Mouse (Mus musculus) CH12.LX (cell line): ENCODE results near the gene Dhx37. TPM values are rescaled to one million over a fixed set of nuclear protein-coding genes. Genes with fewer than 3 reads are reported as not detected.

ENCODE experiments used
- DNase-seq: peaks from one replicate; pipeline ENCODE4 v3.0.0-alpha.2; 2013; ENCODE audit errors: extremely low read depth
- H3K27ac ChIP-seq: 2 replicates; pipeline ENCODE4 v1.5.1; 2012; ENCODE audit warnings: low read depth, mild to moderate bottlenecking, control low read depth, moderate library complexity; ENCODE audit not compliant: insufficient read depth
- H3K27me3 ChIP-seq: replicated peaks from 2 replicates; pipeline ENCODE3; 2012; ENCODE audit warnings: inconsistent platforms
- H3K36me3 ChIP-seq, 2 experiments: replicated peaks in 1 of 2; 2 replicates each; pipeline versions ENCODE3 to v1.6.1; 2012; ENCODE audit warnings: inconsistent platforms in 1 of 2, low read length in 1 of 2, mild to moderate bottlenecking in 1 of 2, mixed read lengths in 1 of 2, moderate library complexity in 1 of 2; ENCODE audit not compliant: control insufficient read depth in 1 of 2, insufficient read depth in 1 of 2
- H3K4me1 ChIP-seq, 2 experiments: 2 replicates each; pipeline ENCODE4 v1.6.1; 2012; ENCODE audit warnings: inconsistent platforms in 1 of 2, moderate library complexity in 1 of 2; ENCODE audit not compliant: insufficient read depth in 2 of 2, control insufficient read depth in 1 of 2
- H3K4me2 ChIP-seq: 2 replicates; pipeline ENCODE4 v1.6.1; 2012; ENCODE audit warnings: low read depth, mild to moderate bottlenecking, control low read depth; ENCODE audit not compliant: poor library complexity, insufficient read depth, severe bottlenecking
- H3K4me3 ChIP-seq, 3 experiments: fragments of 150-350 bp in 1 of 3; sonication (generic) in 1 of 3; replicated peaks in 1 of 3; 2 replicates each; pipeline versions ENCODE3 to v1.5.1; 2011 to 2012; ENCODE audit warnings: low read depth in 2 of 3, low read length in 2 of 3, mild to moderate bottlenecking in 2 of 3, moderate library complexity in 2 of 3, control low read depth in 1 of 3, improper control_type of control experiment in 1 of 3, inconsistent platforms in 1 of 3, mixed read lengths in 1 of 3; ENCODE audit not compliant: poor library complexity in 1 of 3
- H3K79me2 ChIP-seq: replicated peaks from 2 replicates; pipeline ENCODE4 v1.6.1; 2012; ENCODE audit warnings: mild to moderate bottlenecking, moderate library complexity; ENCODE audit not compliant: control insufficient read depth, poor library complexity, insufficient read depth, severe bottlenecking; ENCODE audit errors: extremely low read depth
- H3K9ac ChIP-seq: 2 replicates; pipeline ENCODE4 v1.6.1; 2012; ENCODE audit warnings: low read depth, mild to moderate bottlenecking, control low read depth, moderate library complexity; ENCODE audit not compliant: insufficient read depth
- H3K9me3 ChIP-seq: replicated peaks from 2 replicates; pipeline ENCODE3; 2012; ENCODE audit warnings: low read length, inconsistent platforms, mixed read lengths
- BHLHE40 ChIP-seq: IDR thresholded peaks from 2 replicates; pipeline ENCODE4 v1.6.1; 2011; ENCODE audit warnings: mild to moderate bottlenecking, low read depth, low read length, improper control_type of control experiment
- CHD1 ChIP-seq: IDR thresholded peaks from 2 replicates; pipeline ENCODE4 v1.6.1; 2012; ENCODE audit warnings: low read depth, low read length, improper control_type of control experiment, inconsistent platforms
- CHD2 ChIP-seq: IDR thresholded peaks from 2 replicates; pipeline ENCODE4 v1.6.1; 2011; ENCODE audit warnings: low read length, improper control_type of control experiment
- CTCF ChIP-seq, 2 experiments: IDR thresholded peaks in 1 of 2; conservative IDR thresholded peaks in 1 of 2; 2 replicates each; pipeline ENCODE4 v1.5.1; 2011 to 2012; ENCODE audit warnings: low read depth in 2 of 2, low read length in 2 of 2, improper control_type of control experiment in 1 of 2, inconsistent platforms in 1 of 2, mild to moderate bottlenecking in 1 of 2, moderate library complexity in 1 of 2
- E2F4 ChIP-seq: IDR thresholded peaks from 2 replicates; pipeline ENCODE4 v1.6.1; 2011; ENCODE audit warnings: low read depth, low read length, improper control_type of control experiment; ENCODE audit not compliant: insufficient replicate concordance
- ELF1 ChIP-seq: IDR thresholded peaks from 2 replicates; pipeline ENCODE4 v1.6.1; 2014; ENCODE audit warnings: low read depth, mild to moderate bottlenecking, inconsistent platforms, low read length, improper control_type of control experiment
- EP300 ChIP-seq: IDR thresholded peaks from 2 replicates; pipeline ENCODE4 v1.6.1; 2011; ENCODE audit warnings: low read length, improper control_type of control experiment
- ETS1 ChIP-seq: conservative IDR thresholded peaks from 2 replicates; pipeline ENCODE4 v1.6.1; 2012; ENCODE audit warnings: low read depth, mild to moderate bottlenecking, inconsistent platforms, low read length, improper control_type of control experiment, moderate library complexity
- GABPA ChIP-seq: IDR thresholded peaks from 2 replicates; pipeline ENCODE4 v1.6.1; 2012; ENCODE audit warnings: low read depth, low read length, improper control_type of control experiment, inconsistent platforms; ENCODE audit not compliant: insufficient replicate concordance
- HCFC1 ChIP-seq: IDR thresholded peaks from 2 replicates; pipeline ENCODE4 v1.6.1; 2012; ENCODE audit warnings: low read depth, mild to moderate bottlenecking, inconsistent platforms, low read length, improper control_type of control experiment
- IRF4 ChIP-seq: IDR thresholded peaks from 2 replicates; pipeline ENCODE4 v1.6.1; 2014; ENCODE audit warnings: low read depth, mild to moderate bottlenecking, inconsistent platforms, low read length, improper control_type of control experiment
- JUN ChIP-seq: IDR thresholded peaks from 2 replicates; pipeline ENCODE4 v1.6.1; 2011; ENCODE audit warnings: low read depth, mild to moderate bottlenecking, low read length, improper control_type of control experiment, moderate library complexity; ENCODE audit not compliant: insufficient read depth
- JUND ChIP-seq: conservative IDR thresholded peaks from 2 replicates; pipeline ENCODE4 v1.6.1; 2011; ENCODE audit warnings: low read depth, low read length, improper control_type of control experiment
- KAT2A ChIP-seq: IDR thresholded peaks from 2 replicates; pipeline ENCODE4 v1.6.1; 2012; ENCODE audit warnings: low read length, improper control_type of control experiment, inconsistent platforms; ENCODE audit not compliant: insufficient replicate concordance
- MAFK ChIP-seq: IDR thresholded peaks from 2 replicates; pipeline ENCODE4 v1.6.1; 2011; ENCODE audit warnings: low read length, improper control_type of control experiment; ENCODE audit not compliant: insufficient replicate concordance
- MAX ChIP-seq: IDR thresholded peaks from 2 replicates; pipeline ENCODE4 v1.6.1; 2011; ENCODE audit warnings: low read length, improper control_type of control experiment
- MAZ ChIP-seq: IDR thresholded peaks from 2 replicates; pipeline ENCODE4 v1.6.1; 2012; ENCODE audit warnings: low read depth, mild to moderate bottlenecking, inconsistent platforms, low read length, improper control_type of control experiment, moderate library complexity
- MEF2A ChIP-seq: IDR thresholded peaks from 2 replicates; pipeline ENCODE4 v1.6.1; 2014; ENCODE audit warnings: low read depth, mild to moderate bottlenecking, inconsistent platforms, low read length, improper control_type of control experiment, borderline replicate concordance
- MXI1 ChIP-seq: IDR thresholded peaks from 2 replicates; pipeline ENCODE4 v1.6.1; 2011; ENCODE audit warnings: mild to moderate bottlenecking, low read depth, low read length, improper control_type of control experiment
- MYC ChIP-seq: IDR thresholded peaks from 2 replicates; pipeline ENCODE4 v1.6.1; 2011; ENCODE audit warnings: low read depth, mild to moderate bottlenecking, improper control_type of control experiment, low read length
- NELFE ChIP-seq: IDR thresholded peaks from 2 replicates; pipeline ENCODE4 v1.6.1; 2011; ENCODE audit warnings: low read depth, low read length, improper control_type of control experiment
- NRF1 ChIP-seq: IDR thresholded peaks from 2 replicates; pipeline ENCODE4 v1.6.1; 2014; ENCODE audit warnings: low read depth, mild to moderate bottlenecking, inconsistent platforms, low read length, improper control_type of control experiment, moderate library complexity
- PAX5 ChIP-seq: IDR thresholded peaks from 2 replicates; pipeline ENCODE4 v1.6.1; 2012; ENCODE audit warnings: low read length, inconsistent platforms, mixed read lengths
- POLR2A ChIP-seq: IDR thresholded peaks from 2 replicates; pipeline ENCODE4 v1.6.1; 2011; ENCODE audit warnings: low read depth, mild to moderate bottlenecking, improper control_type of control experiment, low read length
- POLR2AphosphoS2 ChIP-seq: IDR thresholded peaks from 2 replicates; pipeline ENCODE4 v1.6.1; 2011; ENCODE audit warnings: low read depth, low read length, improper control_type of control experiment
- RAD21 ChIP-seq: IDR thresholded peaks from 2 replicates; pipeline ENCODE4 v1.6.1; 2011; ENCODE audit warnings: low read depth, mild to moderate bottlenecking, low read length, improper control_type of control experiment, moderate library complexity
- RCOR1 ChIP-seq: conservative IDR thresholded peaks from 2 replicates; pipeline ENCODE4 v1.6.1; 2012; ENCODE audit warnings: low read depth, mild to moderate bottlenecking, inconsistent platforms, low read length, improper control_type of control experiment
- SIN3A ChIP-seq: IDR thresholded peaks from 2 replicates; pipeline ENCODE4 v1.6.1; 2012; ENCODE audit warnings: low read length, improper control_type of control experiment, inconsistent platforms
- SMC3 ChIP-seq: IDR thresholded peaks from 2 replicates; pipeline ENCODE4 v1.6.1; 2011; ENCODE audit warnings: low read depth, low read length, improper control_type of control experiment
- TBP ChIP-seq: conservative IDR thresholded peaks from 2 replicates; pipeline ENCODE4 v1.6.1; 2011; ENCODE audit warnings: low read depth, low read length, improper control_type of control experiment
- TCF12 ChIP-seq: IDR thresholded peaks from 2 replicates; pipeline ENCODE4 v1.6.1; 2014; ENCODE audit warnings: low read depth, mild to moderate bottlenecking, inconsistent platforms, low read length, improper control_type of control experiment
- UBTF ChIP-seq: IDR thresholded peaks from 2 replicates; pipeline ENCODE4 v1.6.1; 2012; ENCODE audit warnings: low read depth, mild to moderate bottlenecking, inconsistent platforms, low read length, improper control_type of control experiment, moderate library complexity
- USF1 ChIP-seq: IDR thresholded peaks from 2 replicates; pipeline ENCODE4 v1.6.1; 2014; ENCODE audit warnings: low read depth, mild to moderate bottlenecking, inconsistent platforms, low read length, improper control_type of control experiment
- USF2 ChIP-seq: conservative IDR thresholded peaks from 2 replicates; pipeline ENCODE4 v1.6.1; 2011; ENCODE audit warnings: low read depth, low read length, improper control_type of control experiment
- ZC3H11A ChIP-seq: IDR thresholded peaks from 2 replicates; pipeline ENCODE4 v1.6.1; 2012; ENCODE audit warnings: low read depth, mild to moderate bottlenecking, inconsistent platforms, low read length, improper control_type of control experiment
- ZKSCAN1 ChIP-seq: IDR thresholded peaks from 2 replicates; pipeline ENCODE4 v1.6.1; 2012; ENCODE audit warnings: low read depth, inconsistent platforms, low read length, improper control_type of control experiment, borderline replicate concordance
- ZMIZ1 ChIP-seq: IDR thresholded peaks from 2 replicates; pipeline ENCODE4 v1.6.1; 2012; ENCODE audit warnings: low read depth, mild to moderate bottlenecking, inconsistent platforms, low read length, improper control_type of control experiment
- ZNF384 ChIP-seq: IDR thresholded peaks from 2 replicates; pipeline ENCODE4 v1.6.1; 2012; ENCODE audit warnings: low read depth, low read length, improper control_type of control experiment, inconsistent platforms
- dilution Hi-C: fragments of 300-500 bp; cut with MboI; formaldehyde crosslinking; loops from 2 replicates; pipeline ENCODE4 v1.14.3; 2020; ENCODE audit warnings: low sequenced_read_pairs; ENCODE audit not compliant: extremely low pct_unique_long_range_greater_than_20kb, extremely low pct_ligation_motif_present
- in situ Hi-C: fragments of 300-500 bp; cut with MboI; formaldehyde crosslinking; loops from 3 replicates; pipeline ENCODE4 v1.14.3; 2019; ENCODE audit warnings: low sequenced_read_pairs, low pct_ligation_motif_present, low pct_unique_long_range_greater_than_20kb, mixed read lengths
- polyA plus RNA-seq: library from polyadenylated mRNA; unstranded; fragments of >175 nt; gene quantifications from 2 replicates; pipeline ENCODE4 v1.2.1, GENCODE M21; 2012; ENCODE audit warnings: low read depth; ENCODE audit not compliant: insufficient read length
- total RNA-seq, 2 experiments: library from RNA; depleted of rRNA; stranded (reverse); fragments of 300-350 nt in 1 of 2; fragments of >200 nt in 1 of 2; gene quantifications; 2 replicates each; pipeline ENCODE4 v1.2.3; 2012 to 2014

The Dhx37 gene
- total RNA-seq (2012; rRNA removed): 21.0 and 23.8 TPM in 2 replicates
- 22.7 and 26.0 TPM in 2 replicates for total RNA-seq (2014; rRNA removed)
- polyA plus RNA-seq: 33.0 and 36.9 TPM in 2 replicates

GRCm38 (mm10) chr5:125433793-125434337, at the start of gene Dhx37:
Gene Dhx37 (minus strand): TSS chr5:125434121.
- in situ Hi-C loops (no loop called here), dilution Hi-C loops (no loop called here)
- Histone ChIP-seq H3K4me3 (peak within 1 kb of the TSS; percentile 78 to 96 (median 89)), H3K27ac (no peak within 1 kb of the TSS), H3K9me3 (no peaks in the 10 kb centered on the region), H3K79me2 (peaks cover 15% of the 10 kb centered on the region), H3K9ac (peak within 1 kb of the TSS; percentile 65), H3K4me2 (peak within 1 kb of the TSS; percentile 92), H3K36me3 (peaks cover 25 to 34% of the 10 kb centered on the region in 2 experiments), H3K4me1 (peaks cover 5 to 16% of the 10 kb centered on the region in 2 experiments), H3K27me3 (no peaks in the 10 kb centered on the region)
- TF ChIP-seq CHD2: no peak
- no peak for TF ChIP-seq CTCF (conservative IDR thresholded peaks at IDR 0.05 in 1 of 2, IDR thresholded peaks at IDR 0.05 in 1 of 2; ENCODE audit: low read depth in 2 of 2, low read length in 2 of 2)
- TF ChIP-seq GABPA: no peak
- peak; percentile 100 for TF ChIP-seq NRF1
- TF ChIP-seq POLR2AphosphoS2: peak; percentile 89
- no peak for TF ChIP-seq RCOR1
- no peak for TF ChIP-seq JUND
- TF ChIP-seq MXI1: peak; percentile 98
- TF ChIP-seq USF1: 0 out of 2 replicates have a peak, but pooled peaks have one; percentile 3
- TF ChIP-seq UBTF: 0 out of 2 replicates have a peak, but pooled peaks have one; percentile 41
- TF ChIP-seq RAD21: no peak
- TF ChIP-seq ZMIZ1: peak; percentile 88
- TF ChIP-seq CHD1: no peak
- TF ChIP-seq E2F4: no peak
- TF ChIP-seq MAZ: 0 out of 2 replicates have a peak, but pooled peaks have one; percentile 52
- peak; percentile 89 for TF ChIP-seq MYC
- TF ChIP-seq IRF4: peak; percentile 40; the same call in 1 of the 2 replicates
- TF ChIP-seq ZKSCAN1: no peak
- TF ChIP-seq SMC3: no peak
- TF ChIP-seq POLR2A: peak; percentile 94
- TF ChIP-seq ETS1: no peak
- no peak for TF ChIP-seq PAX5
- TF ChIP-seq BHLHE40: peak; percentile 27; the same call in 1 of the 2 replicates
- TF ChIP-seq TBP: 0 out of 2 replicates have a peak, but pooled peaks have one; percentile 16
- peak; percentile 59; the same call in 1 of the 2 replicates for TF ChIP-seq KAT2A
- no peak for TF ChIP-seq EP300
- no peak for TF ChIP-seq ZNF384
- peak; percentile 98 for TF ChIP-seq SIN3A
- no peak for TF ChIP-seq ZC3H11A
- peak; percentile 79 for TF ChIP-seq HCFC1
- no peak for TF ChIP-seq MAFK
- TF ChIP-seq ELF1: peak; percentile 93
- no peak for TF ChIP-seq MEF2A
- peak; percentile 69 for TF ChIP-seq TCF12
- TF ChIP-seq USF2: no peak
- peak; percentile 97 for TF ChIP-seq NELFE
- TF ChIP-seq JUN: no peak
- peak; percentile 92 for TF ChIP-seq MAX
- DNase-seq: peak; percentile 98
